Mouse (Mus musculus) v-Abl transformed pro-B cells (cell line): ENCODE data around the gene Hoxa3.

ENCODE experiments used
- in situ Hi-C, 2 experiments: fragments of 400-800 bp; cut with MboI; formaldehyde crosslinking; loops; one replicate each; pipeline ENCODE4 v1.15.1; 2025; ENCODE audit not compliant: unreplicated experiment in 2 of 2

Gene Hoxa3

DNA sequence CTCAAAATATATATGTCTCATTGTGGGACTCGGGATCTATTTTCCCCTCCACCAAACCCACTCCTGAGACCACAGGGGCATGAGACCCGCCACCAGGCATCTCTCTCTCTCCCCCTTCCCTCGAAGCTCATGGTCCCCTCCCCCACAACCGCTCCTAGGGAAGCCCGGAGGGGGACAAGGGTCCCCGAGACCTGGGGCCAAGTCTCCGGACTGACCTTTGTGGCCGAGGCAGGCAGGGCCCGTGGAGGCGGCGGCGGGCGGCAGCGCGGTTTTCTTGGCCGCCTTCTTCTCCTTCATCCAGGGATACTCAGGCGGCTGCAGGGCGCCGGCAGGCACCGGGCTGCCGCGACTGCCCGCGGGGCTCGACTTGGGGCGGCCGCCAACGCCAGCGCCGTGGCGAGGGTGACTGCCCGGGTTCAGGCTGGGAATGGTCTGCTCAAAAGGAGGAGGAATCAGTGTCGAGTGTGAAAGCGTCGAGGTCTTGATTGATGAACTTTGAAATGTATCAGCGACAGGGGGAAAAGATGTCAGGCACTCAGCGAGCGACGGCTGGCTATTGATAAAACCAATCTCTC is 49.0 kb downstream of the Hoxa3 start:
- in situ Hi-C loops: no loop called here

DNA sequence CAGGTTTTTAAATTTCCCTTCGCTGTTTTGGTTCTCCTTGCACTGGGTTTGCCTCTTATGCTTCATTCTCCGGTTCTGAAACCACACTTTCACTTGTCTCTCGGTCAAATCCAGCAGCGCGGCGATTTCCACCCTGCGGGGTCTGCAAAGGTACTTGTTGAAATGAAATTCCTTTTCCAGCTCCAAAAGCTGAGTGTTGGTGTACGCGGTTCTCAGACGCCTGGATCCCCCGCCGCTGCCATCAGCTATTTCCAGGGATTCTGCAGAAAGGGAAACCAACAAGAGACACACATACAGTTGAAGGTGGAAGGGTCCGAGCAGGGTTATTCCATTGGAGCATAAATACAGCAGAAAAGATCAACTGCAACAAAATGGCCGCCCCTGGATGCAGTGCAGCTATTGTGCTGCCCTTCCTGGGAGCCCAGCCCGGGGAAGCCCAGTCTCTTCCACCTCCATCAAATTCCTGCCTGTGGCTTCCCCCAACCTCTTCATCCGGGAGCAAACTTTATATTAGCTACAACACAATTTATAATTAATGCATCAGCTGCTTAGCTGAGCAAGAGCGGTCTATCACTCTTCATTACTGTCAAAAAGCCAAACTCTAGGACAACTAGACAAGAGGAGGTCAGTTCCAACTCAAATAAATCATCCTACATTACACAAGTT is 49.6 kb downstream of the Hoxa3 start:
- in situ Hi-C loops: no loop called here

DNA sequence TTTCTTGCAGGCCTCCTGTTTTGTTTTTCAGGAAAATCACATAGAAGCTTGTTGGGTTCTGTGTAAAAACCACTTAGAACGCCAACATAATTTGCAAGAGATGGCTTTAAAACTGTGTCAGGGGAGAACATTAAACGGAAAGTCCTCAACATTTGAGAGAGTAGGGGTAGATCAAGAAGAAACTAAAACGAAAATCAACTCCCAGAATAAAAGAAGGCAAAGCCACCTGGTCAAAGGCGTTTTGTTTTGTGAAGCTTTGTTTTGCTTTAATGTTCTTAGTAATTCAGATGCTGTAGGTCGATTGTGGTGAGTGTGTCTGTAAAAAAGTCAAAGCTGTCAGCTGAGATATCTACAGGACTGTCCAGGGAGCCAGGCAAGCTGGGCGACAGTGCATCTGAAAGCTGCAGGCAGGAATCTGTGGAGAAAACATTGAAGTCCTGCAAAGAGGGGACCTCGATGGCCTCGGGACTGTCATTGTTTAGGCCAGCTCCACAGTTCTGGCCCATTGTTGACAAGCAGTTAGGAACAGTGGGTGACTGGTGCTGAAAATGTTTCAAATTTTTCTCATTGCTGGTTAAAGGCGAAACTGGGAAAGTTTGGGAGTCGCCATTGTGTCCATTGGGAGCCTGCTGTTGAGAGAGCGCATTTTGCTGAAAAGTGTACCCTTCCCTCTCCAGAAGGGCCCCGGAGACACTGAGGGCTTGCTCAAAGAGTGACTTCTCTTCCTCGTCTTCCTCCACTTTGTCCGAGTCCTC is 50.3 kb downstream of the Hoxa3 start:
- in situ Hi-C loops: no loop called here

DNA sequence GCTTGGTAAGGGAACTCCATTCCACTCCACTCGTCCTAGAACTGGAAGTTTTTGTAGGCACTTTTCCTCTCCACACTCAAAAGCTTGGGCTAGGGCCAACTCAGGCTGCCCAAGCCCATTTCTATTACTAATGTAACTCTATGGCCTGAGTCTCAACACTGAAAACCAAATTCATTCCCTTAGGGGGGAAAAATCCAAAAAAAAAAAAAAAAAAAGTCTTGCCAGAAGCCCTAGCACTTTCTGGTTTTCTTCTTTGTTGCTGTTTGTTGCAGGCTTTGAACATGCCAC is 51.1 kb downstream of the Hoxa3 start:
- in situ Hi-C loops: no loop called here

DNA sequence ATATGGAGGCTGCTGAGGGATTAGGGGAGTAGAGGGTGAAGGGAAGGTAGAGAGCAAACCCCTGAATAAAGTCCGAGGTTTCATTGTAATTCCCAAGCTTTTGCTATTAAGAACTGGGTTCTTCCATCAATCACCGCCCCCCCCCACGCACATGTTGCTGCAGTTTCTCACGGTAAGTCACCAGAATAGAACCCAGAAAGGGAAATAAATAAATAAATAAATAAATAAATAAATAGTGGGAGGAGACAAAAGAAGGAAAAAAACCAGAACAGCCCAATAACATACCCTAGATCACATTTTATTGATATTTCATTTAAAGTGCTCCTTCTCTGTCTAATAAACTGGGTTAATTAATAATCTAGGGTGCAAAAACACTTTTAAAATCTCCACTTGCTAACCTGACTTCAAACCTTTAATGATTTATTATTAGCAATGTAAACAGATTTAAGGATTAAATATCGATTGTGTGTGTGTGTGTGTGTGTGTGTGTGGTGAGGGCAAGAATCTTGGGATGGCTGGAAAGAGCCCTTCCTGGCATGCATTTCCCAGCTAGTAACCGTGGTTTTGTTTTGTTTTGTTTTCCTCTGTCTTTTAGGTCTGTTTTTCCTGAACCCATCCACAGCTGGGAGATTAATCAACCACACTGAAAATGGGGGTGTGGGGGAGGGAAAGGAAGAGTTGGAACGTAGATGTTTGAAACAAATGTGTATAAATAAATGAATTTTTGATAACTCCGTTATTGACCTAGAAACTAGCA is 51.6 kb downstream of the Hoxa3 start:
- in situ Hi-C loops: no loop called here

DNA sequence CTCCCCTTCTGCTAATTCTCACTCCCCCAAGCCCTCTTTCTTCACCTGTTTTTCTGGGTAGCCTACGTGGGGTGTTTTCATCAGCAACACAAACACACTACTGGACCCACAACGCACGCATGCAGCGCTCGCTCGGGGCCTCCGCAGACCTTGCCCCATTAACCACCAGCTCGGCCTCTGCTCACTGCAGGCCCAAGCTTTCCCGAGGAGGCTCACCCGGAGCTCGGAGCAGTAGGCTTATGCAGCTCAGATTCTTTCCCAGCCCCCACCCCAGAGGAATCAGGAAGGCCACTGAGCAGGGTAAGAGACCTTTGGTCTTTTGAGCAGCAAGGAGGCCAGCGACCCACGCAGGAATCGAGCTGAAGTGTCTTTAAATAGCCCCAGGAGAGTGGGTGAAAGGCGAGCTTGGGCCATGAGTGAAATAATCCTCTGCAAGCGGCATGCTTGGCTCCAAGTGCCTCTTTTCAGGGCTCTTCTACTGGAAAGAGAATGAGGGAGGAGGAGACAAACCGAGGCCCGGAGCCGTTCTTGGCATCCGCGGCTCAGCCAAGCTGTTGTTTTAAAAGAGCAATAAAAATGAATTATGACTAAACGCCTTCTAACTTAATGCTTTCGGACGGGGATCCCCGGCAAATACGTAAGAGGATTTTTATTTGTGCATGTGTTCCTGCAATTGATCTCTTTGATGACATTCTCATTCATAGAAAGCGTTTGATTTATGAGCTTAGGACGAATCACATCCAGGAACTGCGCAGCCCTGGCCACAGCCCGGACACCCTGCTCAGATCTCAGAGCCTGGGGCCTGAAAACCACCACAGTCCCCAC is 52.4 kb downstream of the Hoxa3 start:
- in situ Hi-C loops: no loop called here

DNA sequence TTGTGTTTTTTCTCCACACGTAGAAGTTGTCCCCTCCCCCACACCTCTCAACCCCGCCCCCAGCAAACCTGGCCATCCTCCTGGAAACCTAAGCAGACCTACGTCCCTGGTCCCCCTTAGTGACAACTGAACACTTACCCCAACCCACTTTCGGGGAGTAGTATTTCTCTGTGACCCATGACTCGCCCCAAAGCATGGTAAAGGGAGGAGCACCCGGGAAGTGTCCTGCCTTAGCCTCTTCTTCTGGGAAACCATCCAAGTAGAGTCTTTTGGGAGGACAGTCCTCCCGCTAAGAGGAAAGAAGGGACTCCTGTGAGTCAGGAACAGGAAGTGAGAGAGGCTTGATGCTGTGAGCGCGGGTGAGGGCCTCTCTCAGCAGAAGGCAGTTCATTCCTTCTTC is 53.2 kb downstream of the Hoxa3 start:
- in situ Hi-C loops: no loop called here

DNA sequence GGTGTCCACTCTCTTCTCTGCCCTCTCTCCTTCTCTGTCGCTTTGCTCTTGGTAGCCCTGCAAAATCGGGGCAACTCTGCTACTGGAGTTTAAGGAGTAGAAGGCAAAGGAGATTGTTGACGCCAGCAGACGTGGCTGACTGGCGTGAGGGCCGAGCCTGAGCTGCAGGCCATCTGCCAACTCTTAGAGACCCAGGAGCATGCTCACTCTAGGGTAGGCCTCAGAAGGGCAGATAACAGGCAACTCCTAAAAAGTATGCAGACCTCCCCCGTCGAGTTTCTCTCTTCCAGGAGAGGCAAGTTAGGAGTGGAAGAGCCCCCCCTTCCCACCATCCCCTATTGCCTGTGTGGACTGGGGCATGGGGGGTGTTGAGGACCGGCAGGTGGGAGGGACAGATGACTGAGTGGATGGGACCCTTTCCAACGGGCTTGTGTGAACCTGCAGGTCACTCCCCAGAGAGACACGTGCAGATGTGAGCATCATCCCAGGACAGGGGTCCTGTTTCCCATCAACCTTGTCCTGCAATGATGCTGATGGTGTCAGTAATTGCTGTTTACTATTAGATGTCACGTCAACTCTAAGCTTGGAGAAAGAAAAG is 53.9 kb downstream of the Hoxa3 start:
- in situ Hi-C loops: no loop called here

DNA sequence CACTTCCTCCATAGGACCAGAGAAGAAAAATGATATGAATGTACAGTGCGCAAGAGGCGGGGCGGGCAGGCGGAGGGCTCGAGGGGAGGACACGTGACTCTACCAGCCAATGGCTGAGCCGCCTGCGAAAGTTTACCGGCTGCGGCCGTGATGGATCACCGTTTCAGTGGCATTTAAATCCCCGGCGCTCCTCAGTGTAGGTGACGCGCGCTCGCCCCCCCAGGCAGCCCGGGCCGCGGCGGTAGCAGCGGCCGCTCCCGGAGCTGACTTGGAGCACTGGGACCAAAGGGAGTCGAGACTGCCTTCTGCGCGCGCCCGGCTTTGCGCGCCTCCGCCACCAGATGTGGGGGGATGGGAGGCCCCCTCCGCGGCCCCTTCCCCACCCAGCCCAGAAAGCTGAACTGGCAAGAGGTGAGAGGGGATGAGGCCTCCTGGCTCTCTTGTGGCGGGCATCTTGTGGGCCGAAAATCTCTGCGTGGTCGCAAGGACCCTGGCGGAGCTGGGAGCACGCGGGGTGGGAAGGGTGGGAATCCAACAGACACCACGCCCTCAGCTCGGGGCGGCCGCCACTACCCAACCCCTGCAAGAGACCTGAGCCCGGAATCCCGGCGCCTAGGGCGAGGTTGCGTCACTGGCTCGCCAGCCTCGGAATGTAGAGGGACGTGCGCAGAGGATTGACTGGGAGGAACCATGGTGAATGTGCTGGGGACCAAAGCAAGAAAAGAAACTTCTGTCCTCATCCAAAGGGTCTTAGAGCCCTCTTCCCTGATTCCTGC is 54.7 kb downstream of the Hoxa3 start, which contains the start of gene Hoxa1:
TSS of gene Hoxa1 (minus strand) at position 42 of the 776 bp plus-strand sequence.
- in situ Hi-C loops: no loop called here

DNA sequence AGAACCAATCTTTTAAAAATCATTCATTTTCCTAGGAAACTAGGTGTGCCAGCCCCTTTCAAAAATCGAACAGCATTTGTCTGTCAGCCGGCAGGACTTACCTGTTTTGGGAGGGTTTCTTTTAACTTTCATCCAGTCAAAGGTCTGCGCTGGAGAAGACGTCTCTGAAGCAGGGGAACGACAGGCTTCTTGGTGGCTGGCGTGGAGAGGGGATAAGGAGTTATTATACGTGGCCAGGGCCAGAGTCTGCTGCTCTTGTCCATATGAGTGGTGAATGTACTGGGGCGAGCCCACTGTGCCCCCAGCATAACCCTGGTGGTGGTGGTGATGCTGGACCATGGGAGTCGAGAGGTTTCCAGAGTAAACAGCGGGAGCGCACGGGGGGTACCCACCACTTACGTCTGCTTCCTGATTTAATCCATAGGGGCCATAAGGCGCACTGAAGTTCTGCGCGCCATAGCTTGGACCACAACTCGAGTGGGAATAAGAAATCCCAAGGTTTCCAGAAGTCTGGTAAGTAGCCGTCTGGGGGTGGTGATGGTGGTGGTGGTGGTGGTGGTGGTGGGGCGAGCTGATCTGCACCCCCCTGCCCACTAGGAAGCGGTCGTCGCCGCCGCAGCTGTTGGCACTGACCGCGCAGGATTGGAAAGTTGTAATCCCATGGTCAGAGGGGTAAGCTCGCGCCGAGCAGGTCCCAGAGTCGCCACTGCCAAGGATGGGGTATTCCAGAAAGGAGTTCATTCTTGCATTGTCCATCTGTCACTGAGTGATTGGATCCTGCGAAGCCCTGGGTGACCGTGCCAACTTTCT is 55.5 kb downstream of the Hoxa3 start:
- in situ Hi-C loops: no loop called here

DNA sequence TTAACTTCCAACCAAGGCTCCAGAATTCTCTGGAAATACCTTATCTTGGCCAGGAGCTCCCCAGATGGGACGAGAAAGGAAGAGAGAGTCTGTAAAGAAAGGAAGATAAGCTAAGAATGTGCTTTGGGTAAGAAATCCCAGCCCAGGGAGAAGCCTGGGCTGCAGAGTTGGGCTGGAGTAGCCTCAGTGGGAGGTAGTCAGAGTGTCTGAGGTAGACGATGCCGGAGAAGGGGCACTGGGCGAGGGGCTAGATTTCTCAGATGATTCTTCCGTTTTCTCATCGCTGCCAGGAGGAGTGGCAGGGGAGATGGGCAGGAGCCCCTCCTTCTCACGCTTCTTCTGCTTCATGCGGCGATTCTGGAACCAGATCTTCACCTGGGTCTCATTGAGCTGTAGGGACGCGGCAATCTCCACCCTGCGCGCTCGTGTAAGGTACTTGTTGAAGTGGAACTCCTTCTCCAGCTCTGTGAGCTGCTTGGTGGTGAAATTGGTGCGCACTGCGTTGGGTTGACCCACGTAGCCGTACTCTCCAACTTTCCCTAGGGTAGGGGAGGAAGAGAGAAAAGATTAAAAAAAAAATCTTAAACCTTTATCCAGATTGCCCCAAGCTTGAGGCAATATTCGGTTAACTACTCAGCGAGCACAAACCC is 56.5 kb downstream of the Hoxa3 start:
- in situ Hi-C loops: no loop called here

DNA sequence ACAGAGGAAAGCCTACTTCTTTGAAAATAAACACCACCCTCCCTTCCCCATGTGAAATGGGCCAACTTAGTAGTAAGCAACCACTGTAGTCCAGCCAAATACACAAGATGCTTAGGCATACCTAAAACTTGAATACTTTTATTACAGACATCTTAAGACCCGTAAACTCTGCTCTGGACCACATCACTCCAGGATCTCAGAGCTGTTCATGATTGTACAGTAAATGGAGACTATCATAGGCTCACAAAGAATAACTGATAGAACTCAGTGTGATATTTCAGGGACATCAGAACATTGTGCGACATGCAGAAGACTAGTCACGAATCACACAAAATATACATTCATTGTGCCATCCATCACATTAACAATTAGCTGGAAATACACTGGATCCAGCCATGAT is 57.7 kb downstream of the Hoxa3 start:
- in situ Hi-C loops: no loop called here

DNA sequence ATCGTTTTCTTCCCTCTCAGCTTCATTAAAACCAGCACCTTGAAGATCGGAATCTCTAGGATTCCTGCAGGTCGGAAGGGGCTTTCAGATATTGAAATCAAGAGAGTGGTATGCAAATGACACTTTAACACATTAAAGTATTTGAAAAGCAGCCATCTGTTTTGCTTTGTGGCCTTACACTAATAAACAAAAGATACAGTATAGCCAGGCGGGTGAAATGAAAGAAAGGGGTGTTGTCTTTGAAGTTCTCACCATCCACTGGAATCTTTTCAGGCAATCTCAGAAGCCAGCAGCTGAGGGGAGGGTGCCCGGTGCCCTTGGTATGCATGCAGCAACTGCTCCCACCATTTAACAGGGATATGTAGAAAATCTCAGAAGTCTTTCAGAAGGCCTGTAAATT is 59.1 kb downstream of the Hoxa3 start:
- in situ Hi-C loops: no loop called here

DNA sequence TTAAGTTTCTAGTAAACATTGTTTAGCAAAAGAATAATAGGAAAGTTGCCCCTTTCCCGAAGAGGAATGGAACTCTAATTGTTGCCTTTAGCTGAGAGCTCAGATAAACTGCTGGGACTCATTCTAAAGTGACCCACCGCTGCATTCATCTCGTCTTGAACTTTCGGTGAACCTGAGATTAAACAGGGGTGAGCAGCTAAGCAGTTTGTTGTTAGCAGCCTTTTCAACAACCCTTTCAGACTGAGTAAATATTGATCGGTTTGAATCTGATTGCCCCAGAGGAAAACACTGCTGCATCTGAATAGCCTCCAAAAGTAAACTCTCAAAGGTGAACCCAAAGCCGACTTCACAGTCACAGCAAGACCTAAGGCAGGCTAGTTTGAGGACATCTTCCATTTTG is 59.9 kb downstream of the Hoxa3 start:
- in situ Hi-C loops: no loop called here

DNA sequence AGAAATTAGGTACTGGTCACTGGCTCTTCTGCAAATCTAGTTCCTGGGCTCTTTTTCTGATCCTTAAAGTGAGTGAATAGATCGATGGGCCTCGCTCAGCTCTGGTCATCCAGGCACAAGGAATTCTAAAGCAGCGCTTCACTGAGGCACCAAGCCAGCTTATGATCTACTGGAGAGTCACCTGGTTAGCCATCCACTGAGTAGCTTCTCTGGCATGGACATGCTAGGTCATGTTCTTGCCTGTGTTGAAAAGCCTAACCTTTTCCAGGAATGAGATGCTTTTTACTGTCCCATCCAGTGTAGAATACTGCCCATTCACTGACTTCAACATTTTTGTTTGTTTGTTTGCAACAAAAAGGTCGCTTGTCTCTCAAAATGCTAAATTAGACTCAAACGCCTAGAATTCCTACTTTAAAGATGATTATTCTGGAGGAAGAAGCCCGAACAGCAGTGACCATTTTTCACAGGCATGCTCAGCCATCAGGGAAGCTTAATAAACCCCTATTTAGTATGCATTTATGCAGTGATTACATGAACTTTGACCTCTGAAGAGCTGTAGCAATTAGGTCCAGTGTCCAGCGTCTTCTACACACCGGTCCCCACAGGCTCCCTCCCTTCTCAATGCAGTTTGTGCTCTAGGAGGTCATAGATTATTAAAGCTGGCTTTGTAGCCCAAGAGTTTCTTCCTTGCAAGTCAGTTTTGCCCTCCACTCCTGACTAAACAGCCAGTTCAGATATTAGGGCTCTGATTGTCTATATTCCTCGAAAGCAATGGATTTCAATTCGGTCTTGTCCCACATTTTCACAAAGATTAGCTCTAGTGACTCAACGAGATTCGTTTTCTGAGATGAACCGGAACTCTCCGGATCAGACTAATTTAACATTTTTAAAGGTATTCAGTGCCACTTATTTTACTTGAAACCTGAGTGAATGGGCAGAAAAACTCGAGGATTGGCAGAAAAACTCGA is 60.6 kb downstream of the Hoxa3 start:
- in situ Hi-C loops: no loop called here

DNA sequence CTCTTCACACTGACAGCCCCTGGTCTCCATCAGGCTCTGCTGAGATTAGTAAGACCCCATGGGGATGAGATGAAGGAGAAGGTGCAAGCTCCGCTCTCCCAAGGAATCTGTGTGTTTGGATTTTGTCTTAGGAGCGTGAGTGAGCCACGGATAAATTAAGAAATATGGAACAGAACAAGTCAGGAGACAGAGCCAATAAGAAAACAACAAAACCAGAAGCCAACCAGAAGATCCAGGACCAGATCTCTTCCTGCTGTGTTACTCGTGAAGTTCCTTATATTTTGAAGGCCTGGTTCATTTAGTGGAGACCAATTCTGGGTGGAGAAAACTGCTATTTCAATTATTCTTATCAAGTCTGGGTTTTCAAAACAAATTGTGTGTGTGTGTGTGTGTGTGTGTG is 61.6 kb downstream of the Hoxa3 start:
- in situ Hi-C loops: no loop called here

DNA sequence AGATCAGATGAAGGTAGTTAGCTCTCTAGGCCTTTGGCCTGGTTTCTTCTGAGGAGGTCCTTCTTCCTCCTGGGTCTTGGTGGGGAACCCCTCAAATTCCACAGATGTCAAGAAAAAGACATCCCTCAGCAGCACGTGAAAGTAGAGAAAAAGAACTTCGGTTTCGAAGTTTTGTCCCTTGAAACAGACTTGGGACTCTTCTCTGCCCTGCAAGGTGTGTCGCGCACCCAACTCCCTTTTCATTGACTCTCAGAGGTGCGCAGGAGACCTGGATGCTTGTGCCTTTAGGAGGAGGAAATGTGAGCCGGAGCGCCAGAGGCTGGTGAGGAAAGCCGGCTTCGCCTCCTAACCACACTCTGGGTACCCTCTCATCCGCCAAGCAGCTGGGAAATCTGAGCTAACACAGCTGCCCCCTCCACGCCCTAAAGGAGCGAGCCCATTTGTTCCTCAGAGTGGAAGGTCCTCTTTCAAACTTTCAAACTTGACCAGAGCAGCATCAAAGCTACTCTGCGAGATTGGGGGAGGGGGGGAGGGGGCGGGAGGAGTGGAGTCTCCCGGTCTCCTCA is 62.7 kb downstream of the Hoxa3 start:
- in situ Hi-C loops: no loop called here
